Mouse (Mus musculus) hindbrain, embryonic 11.5 days (tissue): ENCODE results near the gene Sec63. TPM values are rescaled to one million over a fixed set of nuclear protein-coding genes. Genes with fewer than 3 reads are reported as not detected.

Experiments used
- ATAC-seq: fragments of 200-750 bp; cut with Nextera tagmentation; 2 replicates; pipeline ENCODE4 v1.8.0; 2017; ENCODE audit warnings: mild to moderate bottlenecking, moderate TSS enrichment, moderate library complexity; ENCODE audit not compliant: low FRiP score
- DNase-seq: peaks from one replicate; pipeline ENCODE4 v3.0.0-alpha.2; 2015; ENCODE audit warnings: low spot score
- H3K27ac ChIP-seq: fragments of 300-500 bp; sonication (generic); 2 replicates; pipeline ENCODE4 v1.5.1; 2014; ENCODE audit warnings: mild to moderate bottlenecking, low read depth, low read length
- H3K27me3 ChIP-seq: fragments of 300-500 bp; sonication (generic); 2 replicates; pipeline ENCODE4 v1.6.1; 2014; ENCODE audit warnings: mild to moderate bottlenecking, low read length, moderate library complexity, mixed read lengths; ENCODE audit not compliant: control insufficient read depth, insufficient read depth
- H3K36me3 ChIP-seq: fragments of 300-500 bp; sonication (generic); 2 replicates; pipeline ENCODE4 v1.6.1; 2014; ENCODE audit warnings: mild to moderate bottlenecking, low read length, moderate library complexity, mixed read lengths; ENCODE audit not compliant: control insufficient read depth, insufficient read depth
- H3K4me1 ChIP-seq: fragments of 300-500 bp; sonication (generic); replicated peaks from 2 replicates; pipeline ENCODE4 v1.6.1; 2014; ENCODE audit warnings: low read length, mixed read lengths; ENCODE audit not compliant: control insufficient read depth, insufficient read depth
- H3K4me2 ChIP-seq: fragments of 300-500 bp; sonication (generic); replicated peaks from 2 replicates; pipeline ENCODE4 v1.6.1; 2014; ENCODE audit warnings: mild to moderate bottlenecking, low read depth, low read length
- H3K4me3 ChIP-seq: fragments of 300-500 bp; sonication (generic); 2 replicates; pipeline ENCODE4 v1.5.1; 2014; ENCODE audit warnings: low read depth, low read length
- H3K9ac ChIP-seq: fragments of 300-500 bp; sonication (generic); 2 replicates; pipeline ENCODE4 v1.6.1; 2014; ENCODE audit warnings: low read depth, low read length
- H3K9me3 ChIP-seq: fragments of 300-500 bp; sonication (generic); 2 replicates; pipeline ENCODE4 v1.6.1; 2016; ENCODE audit warnings: low read length; ENCODE audit not compliant: control insufficient read depth
- WGBS: fragments of 180-500 bp; shearing (Covaris S2); extraction: QIAGEN DNeasy Blood & Tissue Kit; methylation state at CpG from one replicate; pipeline ENCODE4 v1.1.7; 2014; 5-methylcytosine and 5-hydroxymethylcytosine counted together
- polyA plus RNA-seq: library from polyadenylated mRNA; unstranded; fragments of >200 nt; fragmentation: Nextera tagmentation; extraction: Ambion mirVana; gene quantifications from 2 replicates; pipeline ENCODE4 v1.2.1, GENCODE M21; 2014

Sec63 gene
- polyA plus RNA-seq, 1 experiment from 2014 or later, result 31.5 TPM

GRCm38 (mm10) chr10:42838736-42839135, 77.4 kb downstream of the Sec63 start:
- Histone ChIP-seq H3K4me1 (0 out of 2 replicates have a peak, but pooled peaks cover 2% of the 10 kb centered on the region), H3K9ac (no peak overlapping the region), H3K9me3 (no peaks in the 10 kb centered on the region), H3K27me3 (no peaks in the 10 kb centered on the region), H3K36me3 (no peaks in the 10 kb centered on the region; the same call in 1 of the 2 replicates), H3K4me2 (no peak overlapping the region), H3K27ac (no peak overlapping the region), H3K4me3 (no peak overlapping the region)
- WGBS, result 98% methylated on average over 2 of the region's 2 CpGs
- no peak for DNase-seq
- ATAC-seq, result no peak

- DNase-seq, result no peak
- WGBS, result 95% methylated on average over 11 of the region's 11 CpGs
- H3K27ac ChIP-seq, result no peak overlapping the region
Measured at GRCm38 (mm10) chr10:42840036-42840435, 78.7 kb downstream of the Sec63 start.

GRCm38 (mm10) chr10:42841531-42842195, 80.4 kb downstream of the Sec63 start:
- Histone ChIP-seq H3K36me3 (no peaks in the 10 kb centered on the region), H3K4me1 (no peaks in the 10 kb centered on the region), H3K9me3 (no peaks in the 10 kb centered on the region), H3K27me3 (no peaks in the 10 kb centered on the region), H3K9ac (no peak overlapping the region), H3K4me2 (no peak overlapping the region), H3K4me3 (no peak overlapping the region), H3K27ac (no peak overlapping the region)
- WGBS, result 67% methylated on average over 16 of the region's 16 CpGs
- ATAC-seq, result no peak
- no peak for DNase-seq

More at GRCm38 (mm10) chr10:42840036-42840435, 78.7 kb downstream of the Sec63 start:
- H3K4me1 ChIP-seq, result no peaks in the 10 kb centered on the region
- H3K36me3 ChIP-seq, result no peaks in the 10 kb centered on the region; the same call in 1 of the 2 replicates
- H3K9ac ChIP-seq, result no peak overlapping the region
- no peaks in the 10 kb centered on the region for H3K27me3 ChIP-seq
- no peak for ATAC-seq
- H3K9me3 ChIP-seq, result no peaks in the 10 kb centered on the region
- no peak overlapping the region for H3K4me3 ChIP-seq
- H3K4me2 ChIP-seq, result no peak overlapping the region

GRCm38 (mm10) chr10:42842358-42842757, 81.1 kb downstream of the Sec63 start:
- Histone ChIP-seq H3K27me3 (no peaks in the 10 kb centered on the region), H3K4me3 (no peak overlapping the region), H3K36me3 (no peaks in the 10 kb centered on the region), H3K4me1 (no peaks in the 10 kb centered on the region), H3K9me3 (no peaks in the 10 kb centered on the region), H3K9ac (no peak overlapping the region), H3K27ac (no peak overlapping the region), H3K4me2 (no peak overlapping the region)
- ATAC-seq, result peak; percentile 43
- 18% methylated on average over 9 of the region's 9 CpGs for WGBS
- peak; percentile 89 for DNase-seq

- no peak for DNase-seq
- Histone ChIP-seq H3K4me2 (no peak overlapping the region), H3K36me3 (no peaks in the 10 kb centered on the region), H3K4me1 (no peaks in the 10 kb centered on the region), H3K27me3 (no peaks in the 10 kb centered on the region), H3K9me3 (no peaks in the 10 kb centered on the region), H3K4me3 (no peak overlapping the region), H3K9ac (no peak overlapping the region), H3K27ac (no peak overlapping the region)
- no peak for ATAC-seq
- WGBS, result 86% methylated on average over 1 of the region's 1 CpGs
Measured at GRCm38 (mm10) chr10:42843416-42843815, 82.1 kb downstream of the Sec63 start.

- Histone ChIP-seq H3K27ac (no peak overlapping the region), H3K36me3 (no peaks in the 10 kb centered on the region), H3K4me3 (no peak overlapping the region), H3K9ac (no peak overlapping the region), H3K9me3 (no peaks in the 10 kb centered on the region), H3K4me2 (no peak overlapping the region), H3K27me3 (no peaks in the 10 kb centered on the region), H3K4me1 (no peaks in the 10 kb centered on the region)
- DNase-seq (no peak), ATAC-seq (no peak)
- 57% methylated on average over 1 of the region's 1 CpGs for WGBS
Measured at GRCm38 (mm10) chr10:42845480-42845879, 84.2 kb downstream of the Sec63 start.

- DNase-seq, result no peak
- no peak overlapping the region for H3K4me2 ChIP-seq
- WGBS, result 90% methylated on average over 13 of the region's 13 CpGs
- no peaks in the 10 kb centered on the region for H3K9me3 ChIP-seq
- H3K36me3 ChIP-seq, result no peaks in the 10 kb centered on the region
- no peak overlapping the region for H3K4me3 ChIP-seq
- no peak for ATAC-seq
- H3K9ac ChIP-seq, result no peak overlapping the region
- no peak overlapping the region for H3K27ac ChIP-seq
- H3K4me1 ChIP-seq, result no peaks in the 10 kb centered on the region
- H3K27me3 ChIP-seq, result no peaks in the 10 kb centered on the region
Measured at GRCm38 (mm10) chr10:42848179-42849080, 87.1 kb downstream of the Sec63 start.

GRCm38 (mm10) chr10:42849081-42849400, 87.7 kb downstream of the Sec63 start:
- H3K4me1 ChIP-seq, result no peaks in the 10 kb centered on the region
- H3K27me3 ChIP-seq, result no peaks in the 10 kb centered on the region
- H3K4me2 ChIP-seq, result no peak overlapping the region
- no peaks in the 10 kb centered on the region for H3K9me3 ChIP-seq
- WGBS, result 91% methylated on average over 7 of the region's 7 CpGs
- no peak overlapping the region for H3K9ac ChIP-seq
- no peak overlapping the region for H3K4me3 ChIP-seq
- H3K27ac ChIP-seq, result no peak overlapping the region
- ATAC-seq (no peak), DNase-seq (no peak)
- H3K36me3 ChIP-seq, result no peaks in the 10 kb centered on the region
